Mouse (Mus musculus) frontal cortex, postnatal 10 days (tissue): ENCODE data around the gene Pdcd5.

Source experiments
- DNase-seq, 2 experiments: peaks; one replicate each; pipeline ENCODE4 v3.0.0; 2022; ENCODE audit warnings: low spot score in 2 of 2, mixed read lengths in 1 of 2

Gene Pdcd5

GRCm38 (mm10) chr7:35646317-35647081 is 822 bp downstream of the Pdcd5 start:
- DNase-seq = peak in 1 of 2 experiments; percentile 27

GRCm38 (mm10) chr7:35640072-35640471 is 7.2 kb downstream of the Pdcd5 start:
- DNase-seq = no peak

DNA sequence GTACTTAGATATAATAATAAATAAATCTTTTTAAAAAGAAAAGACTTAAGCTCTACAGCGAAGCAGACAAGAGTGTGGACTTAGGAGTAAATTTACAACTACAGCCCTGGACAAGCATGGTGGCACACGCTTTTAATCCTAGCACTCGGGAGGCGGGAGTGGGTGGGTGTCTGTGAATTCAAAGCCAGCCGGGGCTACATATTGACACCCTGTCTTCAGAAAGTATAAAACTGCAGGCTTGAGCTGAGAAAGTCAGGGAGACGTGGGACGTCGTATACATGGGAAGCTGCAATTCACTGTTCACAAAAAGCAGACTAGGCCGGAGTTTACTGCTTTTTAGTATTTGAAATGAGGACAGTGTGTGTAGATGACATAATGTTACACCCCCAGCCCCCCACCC is 10.4 kb downstream of the Pdcd5 start:
- no peak for DNase-seq

DNA sequence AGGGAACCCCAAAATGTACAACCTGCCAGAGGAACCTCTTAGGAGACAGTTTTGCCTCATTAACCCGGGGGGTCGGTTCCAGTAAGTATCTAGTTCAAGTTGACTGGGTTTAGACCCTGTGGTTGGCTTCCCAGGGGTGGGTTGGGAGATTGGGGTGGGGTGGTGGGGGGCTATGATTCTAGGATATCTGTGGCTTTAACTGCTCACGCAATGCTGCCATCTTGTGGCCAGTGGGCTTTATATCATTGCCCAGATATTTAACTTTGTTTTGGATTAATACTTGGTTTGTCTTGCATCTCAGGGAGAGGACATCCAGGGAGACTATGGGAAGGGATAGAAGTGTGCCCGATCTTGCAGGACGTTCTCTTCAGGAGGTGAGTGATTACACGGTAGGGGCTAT is 11.1 kb downstream of the Pdcd5 start:
- no peak for DNase-seq

GRCm38 (mm10) chr7:35628496-35628895 is 18.8 kb downstream of the Pdcd5 start:
- DNase-seq = no peak

DNA sequence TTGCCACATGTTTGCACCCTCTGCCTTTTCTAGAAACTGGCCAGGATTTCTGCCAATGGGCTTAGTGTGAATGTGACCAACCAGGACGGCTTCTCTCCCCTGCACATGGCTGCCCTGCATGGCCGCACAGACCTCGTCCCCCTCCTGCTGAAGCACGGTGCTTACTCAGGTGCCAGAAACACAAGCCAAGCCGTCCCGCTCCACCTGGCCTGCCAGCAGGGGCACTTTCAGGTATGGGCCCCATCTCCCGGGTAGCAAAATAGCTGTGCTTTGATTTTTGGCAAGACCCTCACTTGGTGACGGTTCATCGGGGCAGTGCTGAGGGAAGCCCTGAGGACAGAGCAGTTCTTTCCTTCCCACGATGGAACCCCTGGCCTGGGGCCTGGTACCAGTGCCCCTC is 19.9 kb downstream of the Pdcd5 start:
- DNase-seq = no peak

- DNase-seq = no peak
Measured at GRCm38 (mm10) chr7:35626038-35626437, 21.3 kb downstream of the Pdcd5 start.

DNA sequence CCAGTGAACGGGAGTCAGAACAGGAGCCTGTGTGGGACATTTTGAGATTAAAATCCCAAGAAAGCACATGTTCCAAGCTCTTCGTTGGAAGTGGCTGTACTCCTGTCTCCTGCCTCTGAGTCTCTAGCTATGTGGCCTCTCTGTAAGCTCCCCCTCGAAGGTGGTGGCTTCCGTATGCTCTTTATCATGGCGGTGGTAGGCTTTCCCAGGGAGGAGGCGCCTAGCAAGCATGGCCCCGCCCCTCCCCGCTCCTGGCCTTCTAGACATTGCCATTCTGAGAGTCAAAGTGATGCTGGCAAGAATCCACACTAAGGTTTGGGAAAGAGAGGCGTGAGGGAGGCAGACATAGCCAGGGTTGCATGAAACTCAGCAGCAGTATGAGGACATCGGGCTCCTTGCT is 24.7 kb downstream of the Pdcd5 start:
- no peak for DNase-seq

- no peak for DNase-seq
Measured at GRCm38 (mm10) chr7:35617513-35617912, 29.8 kb downstream of the Pdcd5 start.

- no peak for DNase-seq
Measured at GRCm38 (mm10) chr7:35609245-35609644, 38.1 kb downstream of the Pdcd5 start.

- DNase-seq = no peak
Measured at GRCm38 (mm10) chr7:35606816-35607215, 40.5 kb downstream of the Pdcd5 start.

GRCm38 (mm10) chr7:35602766-35603165 is 44.6 kb downstream of the Pdcd5 start:
- no peak for DNase-seq

GRCm38 (mm10) chr7:35601106-35601505 is 46.2 kb downstream of the Pdcd5 start:
- DNase-seq = no peak

DNA sequence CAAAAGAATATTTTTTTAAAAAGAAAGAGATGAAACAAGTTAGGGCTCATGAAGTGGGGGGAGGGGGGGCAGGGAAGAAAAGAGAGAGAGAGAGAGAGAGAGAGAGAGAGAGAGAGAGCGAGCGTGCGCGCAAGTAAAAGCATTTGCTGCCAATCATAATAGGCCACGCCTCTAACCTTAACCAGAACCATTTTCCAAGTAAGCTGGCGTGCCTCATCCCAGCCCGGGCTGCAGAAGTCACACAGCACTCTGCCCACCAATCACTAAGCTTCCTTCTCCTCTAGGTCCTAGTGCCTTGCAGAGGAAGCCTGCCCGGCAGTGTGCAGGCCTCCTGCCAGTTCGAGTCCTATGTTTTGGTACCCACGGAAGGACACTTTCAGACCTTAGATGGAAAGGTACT is 47.3 kb downstream of the Pdcd5 start:
- DNase-seq = no peak

- no peak for DNase-seq
Measured at GRCm38 (mm10) chr7:35599492-35599891, 47.8 kb downstream of the Pdcd5 start.

DNA sequence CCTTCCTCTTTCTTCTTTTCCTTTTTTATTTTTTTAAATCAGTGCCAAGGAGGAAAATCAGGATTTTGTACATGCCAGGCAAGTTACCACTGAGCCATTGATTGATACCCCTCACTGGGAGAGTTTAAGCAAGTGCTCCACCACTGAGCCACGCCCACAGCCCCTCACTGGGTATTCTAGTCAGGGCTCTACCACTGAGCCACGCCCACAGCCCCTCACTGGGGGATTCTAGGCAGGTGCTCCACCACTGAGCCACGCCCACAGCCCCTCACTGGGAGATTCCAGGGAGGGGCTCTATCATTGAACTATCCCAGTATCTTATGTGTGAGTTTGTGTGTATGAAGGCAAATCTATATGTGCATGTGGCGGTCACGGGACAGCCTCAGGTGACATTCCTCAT is 53.0 kb downstream of the Pdcd5 start:
- no peak for DNase-seq
